Mouse (Mus musculus): Measurements from ENCODE around the gene Rffl.

Rffl gene

DNA sequence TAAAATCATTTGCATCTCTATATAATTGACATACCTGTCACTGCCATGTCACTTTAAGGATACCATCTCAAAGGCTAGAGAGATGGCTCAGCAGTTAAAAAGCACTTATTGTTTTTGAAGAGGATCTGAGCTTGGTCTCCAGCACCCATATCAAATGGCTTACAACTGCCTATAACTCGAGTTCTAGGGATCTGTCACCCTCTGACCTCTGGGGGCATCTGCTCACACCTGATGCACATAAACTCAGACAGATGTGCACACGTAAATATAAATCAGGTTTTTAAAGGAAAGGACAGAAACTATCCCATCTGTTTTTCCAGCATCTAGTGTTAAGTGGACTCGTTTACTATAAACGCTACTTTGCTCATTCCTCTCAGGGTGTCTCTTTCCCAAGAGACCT lies 107.7 kb downstream of the Rffl start:
- no peak for DNase-seq

- DNase-seq = no peak
Observed at GRCm38 (mm10) chr11:82762286-82762829, 108.7 kb downstream of the Rffl start.

DNA sequence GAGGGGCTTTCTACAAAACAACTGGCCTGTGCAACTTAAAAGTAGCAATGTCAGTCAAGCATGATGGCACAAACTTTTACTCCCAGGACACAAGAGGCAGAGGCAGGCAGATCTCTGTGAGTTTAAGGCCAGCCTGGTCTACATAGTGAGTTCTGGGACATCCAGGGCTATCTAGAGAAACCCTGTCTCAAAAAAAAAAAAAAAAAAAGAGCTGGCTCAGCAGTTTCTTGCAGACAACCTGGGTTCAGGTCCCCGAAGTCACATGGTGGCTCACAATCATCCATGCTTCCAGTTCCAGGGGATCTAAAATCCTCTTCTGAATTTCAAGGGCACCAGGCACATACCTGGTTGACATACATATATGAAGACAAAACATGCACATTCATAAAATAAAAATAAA lies 115.1 kb downstream of the Rffl start:
- no peak for DNase-seq

All from right cerebral cortex, postnatal 4 days (tissue).